Mouse (Mus musculus): ENCODE measurements around the gene Sema4a.

Gene Sema4a

DNA sequence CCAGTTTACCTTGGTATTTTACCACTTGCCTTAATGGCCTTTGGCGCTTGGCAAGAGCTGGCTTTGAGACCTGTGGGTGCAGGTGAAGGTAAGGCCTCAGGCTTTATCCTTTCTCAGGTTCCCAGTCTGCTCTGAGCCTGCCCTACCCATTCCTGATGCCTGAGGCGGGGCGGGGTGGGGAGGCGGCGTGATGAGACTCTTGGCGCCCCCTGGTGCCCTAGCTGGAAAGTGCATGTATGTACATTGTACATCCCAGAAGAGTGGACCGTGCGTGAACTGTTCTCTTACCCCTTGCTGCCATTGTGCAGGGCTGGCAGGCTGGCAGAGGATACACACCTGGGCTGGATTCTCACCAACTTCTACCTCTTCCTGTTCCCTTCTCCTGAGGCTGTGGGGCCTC, 16.8 kb upstream of the Sema4a start:
- ChIA-PET CTCF (interaction anchor here (0.6 to 2.2 kb wide), 21 partner anchors 11 to 536 kb away, joined by 3 to 11 read pairs (median 4); partner anchors contain the start of genes Lmna (in 1 of the 4), Pmf1 (in 1 of the 4), Smg5 (in 1 of the 4) and Tmem79 (in 1 of the 4)), POLR2A (interaction anchor here in 2 of 4 experiments (0.8 to 21.3 kb wide), 10 partner anchors 11 to 142 kb away, joined by 3 to 624 read pairs (median 4); partner anchors contain the start of genes Lmna (in 2 of the 2), Pmf1 (in 1 of the 2), Smg5 (in 1 of the 2) and Tmem79 (in 1 of the 2))

DNA sequence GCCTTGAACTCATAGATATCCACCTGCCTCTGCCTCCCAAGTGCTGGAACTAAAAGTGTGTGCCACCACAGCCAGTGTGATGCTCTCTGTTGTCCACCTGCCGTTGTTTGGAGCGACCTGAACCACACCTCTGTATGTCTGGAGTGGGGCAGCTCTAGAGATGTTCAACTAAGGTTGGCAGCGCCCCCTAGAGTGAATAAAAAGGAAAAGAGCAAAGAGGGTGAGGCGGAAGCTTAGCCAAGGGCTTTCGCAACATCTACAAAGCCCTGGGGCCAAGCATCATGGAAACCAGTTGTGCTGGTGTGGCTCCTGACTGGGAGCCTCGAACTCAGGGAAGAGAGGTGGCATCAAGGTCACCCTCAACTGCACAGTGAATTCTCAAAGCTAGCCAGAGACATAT, 15.4 kb upstream of the Sema4a start:
- CTCF ChIA-PET = interaction anchor here (0.5 to 1.9 kb wide), 49 partner anchors 8 to 708 kb away, joined by 3 to 28 read pairs (median 4); partner anchors contain the start of genes Pmf1 (in 2 of the 4), Slc25a44 (in 2 of the 4), Lmna (in 1 of the 4) and Smg5 (in 1 of the 4)
- POLR2A ChIA-PET = interaction anchor here in 3 of 4 experiments (0.6 to 1.7 kb wide), 15 partner anchors 9 to 228 kb away, joined by 3 to 11 read pairs (median 3); partner anchors contain the start of genes Pmf1 (in 2 of the 3), Cct3 (in 1 of the 3) and Tsacc (in 1 of the 3)

DNA sequence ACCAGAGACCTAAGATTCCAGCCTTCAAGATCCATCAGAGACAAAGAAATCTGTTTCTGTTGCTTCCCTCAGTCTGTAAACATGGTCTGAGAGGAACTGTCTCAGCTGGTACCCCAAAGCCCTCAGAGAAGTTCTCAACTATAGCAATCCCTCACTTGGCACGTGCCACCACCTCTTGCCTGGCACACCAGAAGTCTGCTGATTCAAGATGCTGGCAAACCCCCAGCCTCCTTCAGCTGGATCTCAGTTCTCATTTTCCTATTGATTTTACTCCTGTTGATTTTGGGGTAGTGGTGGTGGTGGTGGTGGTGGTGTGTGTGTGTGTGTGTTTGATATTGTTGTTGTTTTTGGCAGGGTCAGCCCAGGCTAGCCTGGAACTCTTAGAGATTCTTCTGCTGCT, 12.6 kb upstream of the Sema4a start:
- POLR2A ChIA-PET = interaction anchor here in 3 of 4 experiments (0.6 to 2.7 kb wide), 10 partner anchors 24 to 210 kb away, joined by 3 to 12 read pairs (median 4); partner anchors contain the start of genes Pmf1 (in 2 of the 3), Slc25a44 (in 1 of the 3), Smg5 (in 1 of the 3) and Tmem79 (in 1 of the 3)
- CTCF ChIA-PET = interaction anchor here in 2 of 4 experiments (0.6 to 9.8 kb wide), 5 partner anchors 10 to 66 kb away, joined by 3 to 190 read pairs (median 4); partner anchors contain the start of gene Pmf1 (in 1 of the 2)

DNA sequence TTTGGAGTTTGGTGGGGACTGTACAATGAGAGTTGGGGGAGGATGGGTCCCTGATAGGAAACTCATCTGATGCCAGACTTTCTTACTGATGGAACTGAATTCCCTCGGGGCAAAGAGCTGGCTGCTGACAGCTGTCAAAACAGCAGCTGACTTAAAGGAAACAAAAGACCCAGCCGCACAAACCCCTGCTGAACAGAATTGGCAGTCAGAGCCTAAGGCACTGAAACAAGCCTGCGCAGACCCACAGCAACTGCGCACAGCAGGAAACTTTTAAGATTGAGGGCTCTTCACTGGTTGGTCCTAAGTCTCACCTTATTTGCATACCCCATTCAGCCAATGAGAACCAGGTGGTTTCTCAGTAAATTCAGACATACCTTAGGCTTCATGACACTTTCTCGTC, 12.0 kb upstream of the Sema4a start:
- POLR2A ChIA-PET = interaction anchor here in 3 of 4 experiments (0.6 to 2.7 kb wide), 16 partner anchors 11 to 209 kb away, joined by 3 to 12 read pairs (median 3); partner anchors contain the start of genes Pmf1 (in 3 of the 3), Mex3a (in 1 of the 3), Slc25a44 (in 1 of the 3) and Smg5 (in 1 of the 3)
- CTCF ChIA-PET = interaction anchor here (0.6 to 9.8 kb wide), 8 partner anchors 11 to 66 kb away, joined by 3 to 190 read pairs (median 4); partner anchors contain the start of genes Pmf1 (in 1 of the 4) and Sema4a (in 1 of the 4)

DNA sequence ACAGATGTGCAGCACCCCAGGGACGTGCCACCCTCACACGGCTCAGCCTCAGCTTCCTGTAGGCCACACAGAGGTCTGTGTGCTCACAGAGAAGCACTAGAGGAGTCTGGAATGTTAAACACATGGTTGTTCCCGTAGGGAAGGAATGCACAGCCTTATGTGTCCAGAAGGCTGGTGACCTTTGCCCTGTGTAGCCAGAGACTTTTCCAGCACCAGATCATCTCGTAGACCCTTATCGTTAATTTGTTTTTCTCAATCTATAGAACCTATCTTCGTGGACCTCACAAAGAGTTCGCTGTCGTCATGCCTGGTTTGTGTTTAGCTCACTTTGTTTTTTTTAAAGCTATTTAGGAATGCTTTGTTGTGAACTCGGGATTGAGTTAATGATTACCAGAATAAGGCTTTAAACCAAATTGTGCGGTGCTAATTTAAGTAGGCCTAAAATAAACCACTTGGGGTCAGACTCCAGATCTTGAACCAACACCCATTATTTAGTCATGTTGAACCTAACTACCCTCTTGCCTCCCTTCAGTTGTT, 10.0 kb upstream of the Sema4a start:
- ChIA-PET CTCF (interaction anchor here (0.5 to 9.8 kb wide), 7 partner anchors 12 to 353 kb away, joined by 3 to 190 read pairs (median 6); partner anchors contain the start of gene Pmf1 (in 1 of the 4)), POLR2A (interaction anchor here in 2 of 4 experiments (0.6 to 3.2 kb wide), 7 partner anchors 50 to 139 kb away, joined by 3 to 22 read pairs (median 7); partner anchors contain the start of genes Pmf1 (in 2 of the 2), Smg5 (in 1 of the 2) and Tmem79 (in 1 of the 2))

DNA sequence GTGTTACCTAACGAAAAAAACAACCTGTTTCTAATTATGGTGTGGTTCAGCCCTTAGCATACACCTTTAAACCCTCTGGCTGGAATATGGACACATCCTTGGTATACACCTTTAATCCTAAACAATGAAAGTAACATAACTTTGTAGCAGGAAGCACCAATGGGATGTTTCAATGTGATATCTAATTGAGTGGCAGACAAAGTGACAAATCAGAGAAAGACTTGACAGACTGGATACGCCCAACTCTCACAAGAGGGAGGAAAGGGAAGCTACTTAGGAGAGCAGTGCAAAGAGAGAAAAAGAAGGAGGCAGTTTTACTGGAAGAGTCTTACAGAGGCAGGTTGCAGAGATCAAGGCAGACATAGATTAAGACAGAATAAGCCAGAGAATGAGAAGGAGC, 8.5 kb upstream of the Sema4a start:
- ChIA-PET POLR2A (interaction anchor here in 3 of 4 experiments (0.7 to 3.2 kb wide), 11 partner anchors 39 to 137 kb away, joined by 3 to 22 read pairs (median 4); partner anchors contain the start of genes Pmf1 (in 2 of the 3), Slc25a44 (in 1 of the 3), Smg5 (in 1 of the 3) and Tmem79 (in 1 of the 3)), CTCF (interaction anchor here (0.6 to 9.8 kb wide), 11 partner anchors 14 to 62 kb away, joined by 3 to 190 read pairs (median 4); partner anchors contain the start of gene Pmf1 (in 1 of the 4))

DNA sequence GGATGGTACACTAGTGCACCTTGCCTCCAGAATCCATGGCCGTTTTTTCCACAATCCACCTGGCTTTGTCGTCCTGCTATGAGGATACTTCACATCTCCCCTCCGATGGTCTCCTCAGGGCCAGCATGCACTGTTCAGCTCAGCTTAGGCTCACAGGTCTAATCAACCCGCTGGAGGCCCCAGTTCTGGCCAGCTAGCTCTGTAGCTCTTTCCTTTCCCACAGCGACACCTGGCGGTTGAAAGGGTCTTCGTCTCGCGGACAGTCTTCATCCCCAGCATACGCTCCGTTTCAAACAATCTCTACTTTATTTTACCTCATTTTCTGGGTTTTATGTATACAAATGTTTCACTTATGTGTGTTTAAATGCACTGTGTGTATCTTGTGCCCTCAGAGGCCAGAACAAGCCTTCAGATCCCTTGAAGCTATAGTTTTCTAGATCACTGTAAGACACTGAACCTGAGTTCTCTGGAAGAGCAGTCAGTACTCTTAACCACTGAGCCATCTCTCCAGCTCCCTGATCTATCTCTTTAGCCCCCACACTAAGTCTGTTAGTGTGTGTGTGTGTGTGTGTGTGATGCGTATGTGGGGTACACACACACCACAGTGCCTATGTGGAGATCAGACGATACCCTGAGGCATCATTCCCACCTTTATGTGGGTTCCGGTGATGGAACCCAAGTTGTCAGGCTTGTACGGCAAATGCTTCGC, 6.3 kb upstream of the Sema4a start:
- POLR2A ChIA-PET = interaction anchor here (0.5 to 3.7 kb wide), 40 partner anchors 9 to 190 kb away, joined by 3 to 40 read pairs (median 4); partner anchors contain the start of genes Pmf1 (in 4 of the 4), Smg5 (in 3 of the 4), Tmem79 (in 3 of the 4) and Cct3 (in 1 of the 4)
- CTCF ChIA-PET = interaction anchor here (0.6 to 9.8 kb wide), 84 partner anchors 9 to 507 kb away, joined by 3 to 190 read pairs (median 5); partner anchors contain the start of genes Pmf1 (in 4 of the 4), Mex3a (in 2 of the 4), Lmna (in 1 of the 4) and Paqr6 (in 1 of the 4)

DNA sequence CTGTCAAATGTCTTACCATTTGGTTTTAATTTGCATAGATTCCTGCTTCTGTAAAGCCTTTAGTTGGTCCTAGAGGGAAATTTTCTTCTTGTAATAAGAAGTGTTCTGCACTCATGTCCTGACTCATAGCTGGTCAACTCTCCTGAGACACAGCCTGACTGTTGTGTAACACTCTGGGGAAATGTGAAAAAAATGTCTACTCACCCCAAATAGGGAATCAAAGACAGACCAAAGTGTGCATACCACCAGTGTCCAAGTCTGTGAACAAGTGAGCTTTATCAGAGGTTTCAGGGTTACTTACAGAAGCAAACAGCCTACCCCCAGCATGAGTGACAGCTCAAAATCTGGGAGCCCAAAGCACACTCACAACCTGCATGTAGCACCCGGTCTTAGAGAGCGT, 4.1 kb upstream of the Sema4a start:
- ChIA-PET POLR2A (interaction anchor here in 3 of 4 experiments (0.8 to 3.7 kb wide), 10 partner anchors 13 to 129 kb away, joined by 3 to 40 read pairs (median 9); partner anchors contain the start of genes Pmf1 (in 3 of the 3), Smg5 (in 1 of the 3) and Tmem79 (in 1 of the 3)), CTCF (interaction anchor here (0.7 to 9.8 kb wide), 11 partner anchors 8 to 217 kb away, joined by 3 to 190 read pairs (median 13); partner anchors contain the start of gene Pmf1 (in 1 of the 4))

DNA sequence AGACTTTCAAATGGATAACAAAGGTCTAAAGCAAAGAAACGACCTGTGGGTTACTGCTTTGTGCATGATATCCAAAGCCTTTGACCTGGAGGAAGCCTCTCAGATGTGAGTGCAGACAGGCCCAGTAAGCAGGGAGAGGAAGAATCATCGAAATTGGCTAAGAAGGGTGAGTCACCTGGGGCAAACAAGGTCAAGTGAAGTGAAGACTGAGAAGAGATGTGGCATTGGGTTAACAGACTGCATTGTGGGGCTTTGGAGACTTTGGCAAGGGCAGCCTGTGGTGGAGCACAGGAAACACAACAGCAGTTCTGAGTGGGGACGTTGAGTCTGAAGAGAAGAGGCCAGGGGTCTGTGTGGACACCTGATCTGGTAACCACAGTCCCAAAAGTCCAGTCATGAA, 3.4 kb upstream of the Sema4a start:
- ChIA-PET CTCF (interaction anchor here in 3 of 4 experiments (0.7 to 9.8 kb wide), 6 partner anchors 24 to 217 kb away, joined by 5 to 190 read pairs (median 14); partner anchors contain the start of gene Pmf1 (in 1 of the 3)), POLR2A (interaction anchor here in 3 of 4 experiments (0.8 to 3.6 kb wide), 9 partner anchors 11 to 176 kb away, joined by 3 to 36 read pairs (median 5); partner anchors contain the start of gene Pmf1 (in 1 of the 3))

DNA sequence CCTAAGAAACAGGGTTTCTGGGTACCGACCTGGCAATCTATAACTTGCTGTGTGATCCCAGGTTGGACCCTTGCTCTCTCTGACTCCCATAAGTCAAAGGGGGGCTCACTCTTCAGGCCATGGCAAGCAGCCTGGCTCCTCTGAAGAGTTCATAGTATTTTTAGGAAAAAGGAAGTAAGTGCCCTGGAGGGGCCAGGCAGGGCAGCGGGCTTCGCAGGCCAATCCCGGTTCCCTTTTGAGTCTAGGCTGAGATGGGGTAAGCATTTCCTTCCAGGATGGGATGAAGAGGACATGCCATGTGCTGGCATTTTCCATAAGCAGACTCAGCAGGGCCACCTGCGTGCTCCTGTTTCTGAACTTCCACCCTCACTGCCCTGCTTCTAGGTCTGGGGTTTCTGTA, 953 bp downstream of the Sema4a start:
- POLR2A ChIA-PET = interaction anchor here in 2 of 4 experiments (1.2 to 3.1 kb wide), 5 partner anchors 20 to 123 kb away, joined by 4 to 11 read pairs (median 7); partner anchors contain the start of genes Lmna (in 1 of the 2), Pmf1 (in 1 of the 2), Smg5 (in 1 of the 2) and Tmem79 (in 1 of the 2)
- CTCF ChIA-PET = interaction anchor here in 1 of 4 experiments (1.2 kb wide), 1 partner anchor 12 kb away, joined by 3 read pairs; no protein-coding TSS in a partner anchor

DNA sequence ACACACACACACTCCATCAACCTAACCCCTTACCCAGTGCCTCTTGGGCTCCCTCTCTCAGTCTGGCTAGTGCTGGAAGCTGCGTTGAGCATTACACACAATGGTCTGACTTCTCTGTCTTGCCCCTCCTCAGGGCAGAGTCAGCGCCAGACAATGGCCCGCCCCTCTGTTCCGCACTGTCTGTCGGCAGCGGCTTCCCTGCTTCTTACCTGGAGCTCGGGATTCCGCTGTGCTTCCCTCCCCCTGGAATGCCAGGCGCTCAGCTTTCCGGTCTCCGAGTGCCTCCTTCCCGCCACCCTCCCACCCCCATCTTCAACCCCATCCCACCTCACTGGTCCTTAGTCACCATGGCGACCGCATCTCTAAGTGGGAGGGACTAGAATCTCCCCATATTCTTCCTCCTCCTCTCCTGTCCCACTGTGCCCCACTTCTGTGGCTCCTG, 2.2 kb downstream of the Sema4a start:
- ChIA-PET POLR2A (interaction anchor here in 3 of 4 experiments (0.6 to 1.4 kb wide), 9 partner anchors 8 to 541 kb away, joined by 3 to 6 read pairs (median 4); partner anchors contain the start of gene Pmf1 (in 1 of the 3)), CTCF (interaction anchor here in 3 of 4 experiments (0.9 to 4.1 kb wide), 6 partner anchors 8 to 52 kb away, joined by 3 to 27 read pairs (median 10); no protein-coding TSS in a partner anchor)

DNA sequence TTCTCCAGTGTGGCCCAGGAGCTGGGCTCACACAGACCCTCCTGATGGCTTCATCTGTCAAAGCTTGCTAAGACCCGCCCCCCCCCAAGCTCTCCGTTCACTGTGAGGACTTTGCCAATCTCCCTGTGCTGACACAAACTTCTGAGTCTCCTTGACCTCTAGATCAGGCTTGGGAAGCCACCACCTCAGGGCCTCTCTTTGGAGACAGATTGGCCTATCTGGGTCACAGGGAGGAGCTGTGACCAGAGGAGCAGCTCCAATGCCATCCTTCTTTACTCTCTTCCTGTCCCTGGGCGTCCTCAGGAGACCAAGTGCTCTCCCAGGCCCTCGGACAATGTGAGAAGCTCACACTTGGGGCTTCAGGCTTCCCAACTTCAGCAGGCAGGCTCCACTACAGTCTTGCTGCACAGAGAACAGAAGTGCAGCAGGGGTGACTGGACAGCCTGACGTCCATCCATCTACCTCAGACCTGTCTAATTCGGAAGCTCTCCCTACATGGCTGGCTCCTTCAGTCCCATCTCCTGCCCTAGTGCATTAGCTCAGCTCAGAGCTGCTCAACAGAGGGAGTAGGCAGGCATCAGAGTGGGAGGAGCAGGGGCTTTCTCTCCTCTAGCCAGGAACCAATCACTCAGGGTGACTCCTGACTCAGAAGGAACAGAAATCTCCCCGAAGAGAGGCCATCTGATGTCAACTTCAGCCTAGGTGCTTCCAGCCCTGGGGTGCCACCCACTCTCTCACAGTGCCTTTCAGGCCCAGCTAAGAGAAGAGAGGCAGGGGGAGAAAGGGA, 4.0 kb downstream of the Sema4a start:
- CTCF ChIA-PET = interaction anchor here (0.6 to 4.1 kb wide), 15 partner anchors 9 to 125 kb away, joined by 3 to 27 read pairs (median 4); no protein-coding TSS in a partner anchor
- POLR2A ChIA-PET = interaction anchor here (0.7 to 2.6 kb wide), 22 partner anchors 9 to 161 kb away, joined by 3 to 10 read pairs (median 4); partner anchors contain the start of genes Pmf1 (in 3 of the 4), Slc25a44 (in 2 of the 4) and Paqr6 (in 1 of the 4)

DNA sequence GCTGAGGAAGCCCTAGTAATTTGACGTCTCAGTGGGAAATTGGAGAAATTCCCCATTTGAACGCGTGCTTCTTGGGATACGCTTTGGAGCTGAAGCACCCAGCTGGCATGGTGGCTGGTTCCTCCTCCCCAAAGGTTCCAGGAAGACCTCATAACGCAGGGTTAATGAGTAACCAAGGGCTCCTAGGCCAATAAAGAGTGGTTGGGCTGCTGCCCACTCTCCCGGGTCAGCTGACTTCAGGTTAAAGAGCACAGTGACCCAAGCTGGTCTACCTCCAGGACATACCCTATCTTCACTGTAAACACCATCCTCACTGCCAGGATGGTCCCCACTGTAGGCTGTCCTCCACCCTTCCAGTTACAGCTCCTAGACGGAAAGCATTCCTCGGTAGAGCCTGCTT, 4.7 kb downstream of the Sema4a start:
- ChIA-PET POLR2A (interaction anchor here in 3 of 4 experiments (0.7 to 2.6 kb wide), 19 partner anchors 10 to 160 kb away, joined by 3 to 10 read pairs (median 4); partner anchors contain the start of genes Pmf1 (in 3 of the 3), Paqr6 (in 1 of the 3) and Slc25a44 (in 1 of the 3)), CTCF (interaction anchor here (0.6 to 4.1 kb wide), 12 partner anchors 11 to 125 kb away, joined by 3 to 27 read pairs (median 5); no protein-coding TSS in a partner anchor)

DNA sequence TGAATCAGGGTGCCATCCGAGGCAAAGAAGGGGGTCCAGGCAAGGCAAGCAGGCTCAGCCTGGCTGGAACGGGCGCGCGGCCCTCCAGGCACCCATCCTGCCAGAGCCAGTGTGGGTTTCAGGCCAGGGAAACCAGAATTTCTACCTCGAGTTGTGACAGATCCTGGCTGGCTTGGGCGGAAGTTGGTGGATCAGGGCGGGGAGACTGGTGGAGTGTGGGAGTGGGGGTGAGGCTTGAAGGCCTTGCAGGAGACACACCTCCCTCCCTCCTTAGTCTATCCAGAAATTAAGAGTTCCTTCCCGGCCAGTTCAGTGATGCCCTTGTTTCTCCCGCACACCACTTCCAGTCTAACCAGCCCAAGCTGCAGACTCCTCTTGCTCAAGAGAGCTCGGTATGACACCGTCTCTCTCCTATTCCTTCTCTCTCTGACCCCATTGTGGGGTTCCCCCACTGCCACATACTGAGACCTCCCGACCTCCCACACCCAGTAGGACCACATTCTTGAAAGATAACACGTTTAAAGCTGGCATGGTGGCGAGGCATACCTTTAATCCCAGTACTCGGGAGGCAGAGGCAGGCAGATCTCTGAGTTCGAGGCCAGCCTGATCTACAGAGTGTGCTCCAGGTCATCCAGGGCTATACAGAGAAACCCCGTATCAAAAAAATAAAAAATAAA, 5.3 kb downstream of the Sema4a start:
- ChIA-PET POLR2A (interaction anchor here in 3 of 4 experiments (0.8 to 2.6 kb wide), 16 partner anchors 10 to 160 kb away, joined by 3 to 10 read pairs (median 4); partner anchors contain the start of genes Pmf1 (in 2 of the 3), Paqr6 (in 1 of the 3) and Slc25a44 (in 1 of the 3)), CTCF (interaction anchor here (0.6 to 4.1 kb wide), 11 partner anchors 12 to 1460 kb away, joined by 3 to 27 read pairs (median 4); no protein-coding TSS in a partner anchor)

Measured in embryonic stem cell, embryonic (primary cell).